Mouse (Mus musculus) limb, embryonic 13.5 days (tissue): Measurements from ENCODE around the gene Dusp13. TPM values are rescaled to one million over a fixed set of nuclear protein-coding genes. Genes with fewer than 3 reads are reported as not detected.

ENCODE experiments used
- ATAC-seq: fragments of 200-750 bp; cut with Nextera tagmentation; 2 replicates; pipeline ENCODE4 v1.8.0; 2017; ENCODE audit warnings: low read depth, moderate number of reproducible peaks, moderate TSS enrichment; ENCODE audit not compliant: low FRiP score
- H3K27ac ChIP-seq: fragments of 300-500 bp; sonication (generic); 2 replicates; pipeline ENCODE4 v1.5.1; 2015; ENCODE audit warnings: inconsistent platforms, mild to moderate bottlenecking, moderate library complexity
- H3K27me3 ChIP-seq: fragments of 300-500 bp; sonication (generic); 2 replicates; pipeline ENCODE4 v1.6.1; 2015; ENCODE audit warnings: mild to moderate bottlenecking, inconsistent platforms
- H3K36me3 ChIP-seq: fragments of 300-500 bp; sonication (generic); 2 replicates; pipeline ENCODE4 v1.6.1; 2015; ENCODE audit warnings: inconsistent platforms, mild to moderate bottlenecking, moderate library complexity
- H3K4me1 ChIP-seq: fragments of 300-500 bp; sonication (generic); 2 replicates; pipeline ENCODE4 v1.6.1; 2015; ENCODE audit warnings: inconsistent platforms
- H3K4me2 ChIP-seq: fragments of 300-500 bp; sonication (generic); replicated peaks from 2 replicates; pipeline ENCODE4 v1.6.1; 2015; ENCODE audit warnings: inconsistent platforms, mild to moderate bottlenecking, moderate library complexity
- H3K4me3 ChIP-seq: fragments of 300-500 bp; sonication (generic); 2 replicates; pipeline ENCODE4 v1.5.1; 2015; ENCODE audit warnings: moderate library complexity, mild to moderate bottlenecking, inconsistent platforms
- H3K9ac ChIP-seq: fragments of 300-500 bp; sonication (generic); 2 replicates; pipeline ENCODE4 v1.6.1; 2015; ENCODE audit warnings: mild to moderate bottlenecking, inconsistent platforms
- H3K9me3 ChIP-seq: fragments of 300-500 bp; sonication (generic); 2 replicates; pipeline ENCODE4 v1.6.1; 2016; ENCODE audit warnings: inconsistent platforms
- WGBS: fragments of 180-500 bp; shearing (Covaris S2); methylation state at CpG from one replicate; pipeline ENCODE4 v1.1.7; 2015; 5-methylcytosine and 5-hydroxymethylcytosine counted together
- polyA plus RNA-seq: library from polyadenylated mRNA; unstranded; fragments of >200 nt; fragmentation: Nextera tagmentation; extraction: Ambion mirVana; gene quantifications from 2 replicates; pipeline ENCODE4 v1.2.1, GENCODE M21; 2015

The Dusp13 gene
- polyA plus RNA-seq, 1 experiment from 2014 or later: 0.46 TPM

GRCm38 (mm10) chr14:21686376-21687279, 64.4 kb downstream of the Dusp13 start:
- Histone ChIP-seq H3K36me3 (no peaks in the 10 kb centered on the region), H3K9me3 (no peaks in the 10 kb centered on the region), H3K9ac (peak overlapping the region; percentile 54), H3K27ac (no peak overlapping the region; the same call in 1 of the 2 replicates), H3K4me2 (peak overlapping the region; percentile 68), H3K4me3 (peak overlapping the region; percentile 39), H3K27me3 (no peaks in the 10 kb centered on the region), H3K4me1 (peaks cover 49% of the 10 kb centered on the region)
- WGBS: 9% methylated on average over 49 of the region's 49 CpGs
- peak; percentile 37; the same call in 1 of the 2 replicates for ATAC-seq

GRCm38 (mm10) chr14:21685411-21686146, 65.4 kb downstream of the Dusp13 start:
- no peaks in the 10 kb centered on the region for H3K9me3 ChIP-seq
- ATAC-seq: no peak
- no peaks in the 10 kb centered on the region for H3K27me3 ChIP-seq
- H3K27ac ChIP-seq: peak overlapping the region; percentile 69
- no peak overlapping the region for H3K4me3 ChIP-seq
- H3K4me2 ChIP-seq: peak overlapping the region; percentile 68; the same call in 1 of the 2 replicates
- peaks cover 57% of the 10 kb centered on the region for H3K4me1 ChIP-seq
- H3K9ac ChIP-seq: no peak overlapping the region
- WGBS: 77% methylated on average over 10 of the region's 10 CpGs
- no peaks in the 10 kb centered on the region for H3K36me3 ChIP-seq

GRCm38 (mm10) chr14:21683834-21684233, 67.1 kb downstream of the Dusp13 start:
- WGBS: 79% methylated on average over 4 of the region's 4 CpGs
- no peak for ATAC-seq
- Histone ChIP-seq H3K4me2 (no peak overlapping the region), H3K4me1 (peaks cover 73% of the 10 kb centered on the region), H3K4me3 (no peak overlapping the region), H3K27ac (peak overlapping the region; percentile 67), H3K9me3 (no peaks in the 10 kb centered on the region), H3K9ac (no peak overlapping the region), H3K27me3 (no peaks in the 10 kb centered on the region), H3K36me3 (no peaks in the 10 kb centered on the region)

Other genes with a start within 250 kb of the Dusp13 start
- 0.97 and 1.2 TPM in 2 replicates for gene Dupd1, start 36.6 kb downstream of the Dusp13 start, polyA plus RNA-seq
- gene Samd8, start 650 bp downstream of the Dusp13 start, polyA plus RNA-seq: 10.8 and 12.2 TPM in 2 replicates
- 241 and 242 TPM in 2 replicates for gene Vdac2, start 74.1 kb upstream of the Dusp13 start, polyA plus RNA-seq
- 21.0 and 24.2 TPM in 2 replicates for gene Comtd1, start 97.8 kb upstream of the Dusp13 start, polyA plus RNA-seq
- 25.8 and 26.2 TPM in 2 replicates for gene Zfp503, start 238.4 kb upstream of the Dusp13 start, polyA plus RNA-seq